ENCODE assay signal across 8 mouse cellular contexts in genomic region chr9:107667219-107667618, GRCm38 (mm10). TPM values are rescaled to one million over a fixed set of nuclear protein-coding genes. Genes with fewer than 3 reads are reported as not detected.
DNase-seq lines count a peak whose midpoint lies in the region; ATAC-seq and TF ChIP-seq lines count a peak whose summit lies in the region.

No protein-coding gene starts in this region.

- DNase-seq in layer of hippocampus, postnatal 14 days (ENCODE audit: low spot score in 2 of 2) = peak; percentile 38 to 52
- no peak for DNase-seq in layer of hippocampus, adult 8-10 months (ENCODE audit: low spot score in 2 of 2)
- DNase-seq in kidney, postnatal 0 days (ENCODE audit: low spot score) = peak; percentile 68

- no peak for TF ChIP-seq CTCF in kidney, postnatal 0 days (IDR thresholded peaks at IDR 0.05; ENCODE audit: low read depth)

- peak overlapping the region; percentile 49 for H3K4me3 ChIP-seq in embryonic facial prominence, embryonic 15.5 days (replicated peaks)
- peak overlapping the region; percentile 40 to 52 for H3K4me3 ChIP-seq in heart, embryonic 14.5 days (ENCODE audit: control insufficient read depth in 1 of 2, insufficient read depth in 1 of 2, low read depth in 1 of 2, low read length in 2 of 2)
- H3K4me3 ChIP-seq in kidney, postnatal 0 days (replicated peaks; ENCODE audit: low read depth, low read length) = peak overlapping the region; percentile 40
- H3K4me3 ChIP-seq in stomach, embryonic 15.5 days (replicated peaks) = peak overlapping the region; percentile 46

- peaks cover 23% of the 10 kb centered on the region for H3K27me3 ChIP-seq in embryonic facial prominence, embryonic 15.5 days
- H3K27me3 ChIP-seq in heart, embryonic 14.5 days (ENCODE audit: control insufficient read depth, insufficient read depth, low read length) = peaks cover 16% of the 10 kb centered on the region
- H3K27me3 ChIP-seq in kidney, postnatal 0 days (ENCODE audit: insufficient read depth, low read length) = no peaks in the 10 kb centered on the region; the same call in 1 of the 2 replicates
- peaks cover 14% of the 10 kb centered on the region for H3K27me3 ChIP-seq in stomach, embryonic 15.5 days (replicated peaks)

- H3K9me3 ChIP-seq in embryonic facial prominence, embryonic 15.5 days (replicated peaks) = no peaks in the 10 kb centered on the region
- H3K9me3 ChIP-seq in heart, embryonic 14.5 days (ENCODE audit: control insufficient read depth, low read length) = no peaks in the 10 kb centered on the region
- no peaks in the 10 kb centered on the region for H3K9me3 ChIP-seq in kidney, postnatal 0 days (replicated peaks; ENCODE audit: low read length)
- H3K9me3 ChIP-seq in stomach, embryonic 15.5 days = no peaks in the 10 kb centered on the region

- H3K27ac ChIP-seq in embryonic facial prominence, embryonic 15.5 days (replicated peaks) = no peak overlapping the region
- H3K27ac ChIP-seq in heart, embryonic 14.5 days (replicated peaks in 1 of 2; ENCODE audit: control insufficient read depth in 1 of 2, insufficient read depth in 1 of 2, low read depth in 2 of 2, low read length in 2 of 2) = no peak overlapping the region
- H3K27ac ChIP-seq in kidney, postnatal 0 days = peak overlapping the region; percentile 47; the same call in 1 of the 2 replicates
- H3K27ac ChIP-seq in stomach, embryonic 15.5 days = no peak overlapping the region

- peak overlapping the region; percentile 91 for H3K4me2 ChIP-seq in embryonic facial prominence, embryonic 15.5 days (replicated peaks)
- H3K4me2 ChIP-seq in heart, embryonic 14.5 days (ENCODE audit: low read length) = peak overlapping the region; percentile 85
- H3K4me2 ChIP-seq in kidney, postnatal 0 days (ENCODE audit: low read length) = peak overlapping the region; percentile 83
- peak overlapping the region; percentile 92 for H3K4me2 ChIP-seq in stomach, embryonic 15.5 days

- WGBS in embryonic facial prominence, embryonic 15.5 days = under 1% methylated on average over 24 of the region's 24 CpGs
- whole genome bisulfite sequencing in heart, embryonic 14.5 days = 2% methylated on average over 24 of the region's 24 CpGs
- WGBS in kidney, postnatal 0 days = under 1% methylated on average over 24 of the region's 24 CpGs
- WGBS in stomach, embryonic 15.5 days = under 1% methylated on average over 24 of the region's 24 CpGs

- H3K4me1 ChIP-seq in embryonic facial prominence, embryonic 15.5 days = peaks cover 25% of the 10 kb centered on the region
- H3K4me1 ChIP-seq in heart, embryonic 14.5 days (ENCODE audit: control insufficient read depth in 2 of 2, insufficient read depth in 2 of 2, low read length in 2 of 2) = peaks cover 33 to 34% of the 10 kb centered on the region in 2 experiments
- H3K4me1 ChIP-seq in kidney, postnatal 0 days (replicated peaks; ENCODE audit: insufficient read depth, low read length) = peaks cover 35% of the 10 kb centered on the region
- peaks cover 16% of the 10 kb centered on the region for H3K4me1 ChIP-seq in stomach, embryonic 15.5 days

- H3K9ac ChIP-seq in embryonic facial prominence, embryonic 15.5 days = no peak overlapping the region
- peak overlapping the region; percentile 66 for H3K9ac ChIP-seq in heart, embryonic 14.5 days (ENCODE audit: low read length)
- H3K9ac ChIP-seq in kidney, postnatal 0 days (ENCODE audit: low read depth, low read length) = peak overlapping the region; percentile 58
- H3K9ac ChIP-seq in stomach, embryonic 15.5 days = peak overlapping the region; percentile 47

- no peaks in the 10 kb centered on the region for H3K36me3 ChIP-seq in embryonic facial prominence, embryonic 15.5 days
- no peaks in the 10 kb centered on the region for H3K36me3 ChIP-seq in heart, embryonic 14.5 days (ENCODE audit: control insufficient read depth, insufficient read depth, low read length)
- H3K36me3 ChIP-seq in kidney, postnatal 0 days (ENCODE audit: insufficient read depth, low read length) = no peaks in the 10 kb centered on the region
- no peaks in the 10 kb centered on the region for H3K36me3 ChIP-seq in stomach, embryonic 15.5 days

- ATAC-seq in embryonic facial prominence, embryonic 15.5 days (ENCODE audit: insufficient number of reproducible peaks, low FRiP score, low TSS enrichment, low read depth) = peak; percentile 83
- ATAC-seq in heart, embryonic 14.5 days (ENCODE audit: insufficient number of reproducible peaks, insufficient read depth, low FRiP score, low read depth) = peak; percentile 89
- ATAC-seq in kidney, postnatal 0 days (replicated peaks; ENCODE audit: low FRiP score, low read depth) = peak; percentile 83
- 0 out of 2 replicates have a peak, but pooled peaks have one; percentile 22 for ATAC-seq in megakaryocyte progenitor cell, adult 5-6 weeks (replicated peaks; ENCODE audit: poor library complexity)
- peak; percentile 88 for ATAC-seq in stomach, embryonic 15.5 days (ENCODE audit: insufficient read depth, low FRiP score, low read depth)
- ATAC-seq in frontal cortex, adult (ENCODE audit: low TSS enrichment) = no peak

RNA-seq across cellular contexts. Expression of gene Slc38a3, which starts 2.1 kb away (rescaled TPM):
- 10 to 100 TPM; 83.3 to 98.4 TPM for total RNA-seq in layer of hippocampus, postnatal 14 days (2021)
- 10 to 100 TPM; 61.3 to 74.3 (median 69.2) TPM for total RNA-seq in layer of hippocampus, adult 8-10 months (2022)
- polyA plus RNA-seq in embryonic facial prominence, embryonic 15.5 days (2015; fragmentation: Nextera tagmentation; extraction: Ambion mirVana) = 3.7 and 4.2 TPM in 2 replicates
- 2.7 TPM in 2 replicates for polyA plus RNA-seq in heart, embryonic 14.5 days (2014; fragmentation: Nextera tagmentation; extraction: Ambion mirVana)
- 12.9 and 14.7 TPM in 2 replicates for polyA plus RNA-seq in kidney, postnatal 0 days (2015; fragmentation: Nextera tagmentation; extraction: Ambion mirVana)
- not detected in 2 replicates for total RNA-seq in megakaryocyte progenitor cell, adult 5-6 weeks (2015)
- not detected in 2 replicates for total RNA-seq in megakaryocyte progenitor cell, adult 5-6 weeks (2017)
- 19.5 and 28.6 TPM in 2 replicates for polyA plus RNA-seq in stomach, embryonic 15.5 days (2015; fragmentation: Nextera tagmentation; extraction: Ambion mirVana)

RNA-seq across cellular contexts. Expression of gene Gnat1, which starts 12.3 kb away (rescaled TPM):
- under 1 TPM in 1 of 2 experiments, not detected in 1; 0.60 TPM for total RNA-seq in layer of hippocampus, postnatal 14 days (2021)
- under 1 TPM; 0.14 to 0.43 (median 0.27) TPM for total RNA-seq in layer of hippocampus, adult 8-10 months (2022)
- 1.9 and 3.4 TPM in 2 replicates for polyA plus RNA-seq in embryonic facial prominence, embryonic 15.5 days (2015; fragmentation: Nextera tagmentation; extraction: Ambion mirVana)
- polyA plus RNA-seq in heart, embryonic 14.5 days (2014; fragmentation: Nextera tagmentation; extraction: Ambion mirVana) = 0.63 and 1.7 TPM in 2 replicates
- 0.89 and 1.2 TPM in 2 replicates for polyA plus RNA-seq in kidney, postnatal 0 days (2015; fragmentation: Nextera tagmentation; extraction: Ambion mirVana)
- 0.12 TPM in 1 of 2 replicates, not detected in the other for total RNA-seq in megakaryocyte progenitor cell, adult 5-6 weeks (2015)
- total RNA-seq in megakaryocyte progenitor cell, adult 5-6 weeks (2017) = not detected in 2 replicates
- polyA plus RNA-seq in stomach, embryonic 15.5 days (2015; fragmentation: Nextera tagmentation; extraction: Ambion mirVana) = 1.1 and 1.9 TPM in 2 replicates

RNA-seq across cellular contexts. Expression of gene Gnai2, which starts 32.1 kb away (rescaled TPM):
- 100 to 1,000 TPM; 215 to 224 TPM for total RNA-seq in layer of hippocampus, postnatal 14 days (2021)
- total RNA-seq in layer of hippocampus, adult 8-10 months (2022) = 100 to 1,000 TPM; 218 to 272 (median 249) TPM
- 458 and 459 TPM in 2 replicates for polyA plus RNA-seq in embryonic facial prominence, embryonic 15.5 days (2015; fragmentation: Nextera tagmentation; extraction: Ambion mirVana)
- polyA plus RNA-seq in heart, embryonic 14.5 days (2014; fragmentation: Nextera tagmentation; extraction: Ambion mirVana) = 379 and 410 TPM in 2 replicates
- polyA plus RNA-seq in kidney, postnatal 0 days (2015; fragmentation: Nextera tagmentation; extraction: Ambion mirVana) = 351 and 359 TPM in 2 replicates
- total RNA-seq in megakaryocyte progenitor cell, adult 5-6 weeks (2015) = 333 and 362 TPM in 2 replicates
- total RNA-seq in megakaryocyte progenitor cell, adult 5-6 weeks (2017) = 423 and 432 TPM in 2 replicates
- polyA plus RNA-seq in stomach, embryonic 15.5 days (2015; fragmentation: Nextera tagmentation; extraction: Ambion mirVana) = 355 and 371 TPM in 2 replicates

RNA-seq across cellular contexts. Expression of gene Sema3f, which starts 43.1 kb away (rescaled TPM):
- 1 to 10 TPM; 4.3 to 4.8 TPM for total RNA-seq in layer of hippocampus, postnatal 14 days (2021)
- 1 to 10 TPM; 5.4 to 9.3 (median 6.5) TPM for total RNA-seq in layer of hippocampus, adult 8-10 months (2022)
- 40.6 and 44.6 TPM in 2 replicates for polyA plus RNA-seq in embryonic facial prominence, embryonic 15.5 days (2015; fragmentation: Nextera tagmentation; extraction: Ambion mirVana)
- polyA plus RNA-seq in heart, embryonic 14.5 days (2014; fragmentation: Nextera tagmentation; extraction: Ambion mirVana) = 4.6 and 6.2 TPM in 2 replicates
- polyA plus RNA-seq in kidney, postnatal 0 days (2015; fragmentation: Nextera tagmentation; extraction: Ambion mirVana) = 16.2 and 17.3 TPM in 2 replicates
- not detected in 2 replicates for total RNA-seq in megakaryocyte progenitor cell, adult 5-6 weeks (2015)
- 1.00 TPM in 1 of 2 replicates, not detected in the other for total RNA-seq in megakaryocyte progenitor cell, adult 5-6 weeks (2017)
- polyA plus RNA-seq in stomach, embryonic 15.5 days (2015; fragmentation: Nextera tagmentation; extraction: Ambion mirVana) = 19.7 and 21.3 TPM in 2 replicates

RNA-seq across cellular contexts. Expression of gene Sema3b, which starts 58.2 kb away (rescaled TPM):
- total RNA-seq in layer of hippocampus, postnatal 14 days (2021) = 1 to 10 TPM; 2.0 to 4.9 TPM
- 1 to 10 TPM; 2.9 to 5.0 (median 4.4) TPM for total RNA-seq in layer of hippocampus, adult 8-10 months (2022)
- polyA plus RNA-seq in embryonic facial prominence, embryonic 15.5 days (2015; fragmentation: Nextera tagmentation; extraction: Ambion mirVana) = 21.2 and 22.7 TPM in 2 replicates
- polyA plus RNA-seq in heart, embryonic 14.5 days (2014; fragmentation: Nextera tagmentation; extraction: Ambion mirVana) = 6.5 and 7.2 TPM in 2 replicates
- 30.5 and 33.3 TPM in 2 replicates for polyA plus RNA-seq in kidney, postnatal 0 days (2015; fragmentation: Nextera tagmentation; extraction: Ambion mirVana)
- total RNA-seq in megakaryocyte progenitor cell, adult 5-6 weeks (2015) = not detected in 2 replicates
- total RNA-seq in megakaryocyte progenitor cell, adult 5-6 weeks (2017) = not detected in 2 replicates
- polyA plus RNA-seq in stomach, embryonic 15.5 days (2015; fragmentation: Nextera tagmentation; extraction: Ambion mirVana) = 13.2 and 16.5 TPM in 2 replicates

Comparison
In these comparisons a context has a peak if more than half of its experiments do, and no peak if none do; other contexts are left out.
1. DNase-seq: peak in layer of hippocampus, postnatal 14 days (2 of 2) and kidney, postnatal 0 days (single experiment); none in layer of hippocampus, adult 8-10 months (0 of 2).
2. Peak in every context shown above with its lines, with median percentiles within 50 percentile points of each other: H3K4me2 ChIP-seq and H3K4me3 ChIP-seq.